Mouse (Mus musculus) cerebral cortex, adult 2 months (tissue): ENCODE data around the gene Hoxb6.

ENCODE experiments used
- WGBS: fragments of 180-500 bp; shearing (Covaris S2); methylation state at CpG from one replicate; pipeline ENCODE4 v1.1.7; 2018; 5-methylcytosine and 5-hydroxymethylcytosine counted together

Gene Hoxb6

GRCm38 (mm10) chr11:96269869-96270268, 22.4 kb upstream of the Hoxb6 start:
- 4% methylated on average over 19 of the region's 19 CpGs for WGBS

GRCm38 (mm10) chr11:96270996-96271540, 21.2 kb upstream of the Hoxb6 start, which contains the start of gene Hoxb9:
Gene Hoxb9, plus strand, starts transcription at chr11:96271457.
- 1% methylated on average over 40 of the region's 40 CpGs for WGBS

GRCm38 (mm10) chr11:96271541-96272011, 20.7 kb upstream of the Hoxb6 start:
- WGBS = 2% methylated on average over 52 of the region's 52 CpGs

- 2% methylated on average over 57 of the region's 58 CpGs for WGBS
Measured at GRCm38 (mm10) chr11:96272024-96272921, 20.0 kb upstream of the Hoxb6 start.

- 12% methylated on average over 10 of the region's 10 CpGs for WGBS
Measured at GRCm38 (mm10) chr11:96274428-96274827, 17.8 kb upstream of the Hoxb6 start.

GRCm38 (mm10) chr11:96275896-96276295, 16.4 kb upstream of the Hoxb6 start:
- WGBS = 9% methylated on average over 4 of the region's 4 CpGs

GRCm38 (mm10) chr11:96277151-96278044, 14.9 kb upstream of the Hoxb6 start:
- 3% methylated on average over 35 of the region's 35 CpGs for WGBS

- WGBS = 17% methylated on average over 14 of the region's 14 CpGs
Measured at GRCm38 (mm10) chr11:96278324-96278723, 14.0 kb upstream of the Hoxb6 start.

GRCm38 (mm10) chr11:96278773-96279172, 13.5 kb upstream of the Hoxb6 start:
- WGBS = under 1% methylated on average over 9 of the region's 9 CpGs

- 3% methylated on average over 31 of the region's 31 CpGs for WGBS
Measured at GRCm38 (mm10) chr11:96279421-96280233, 12.6 kb upstream of the Hoxb6 start.

- 15% methylated on average over 8 of the region's 8 CpGs for WGBS
Measured at GRCm38 (mm10) chr11:96280399-96281378, 11.6 kb upstream of the Hoxb6 start.

GRCm38 (mm10) chr11:96281396-96281795, 10.9 kb upstream of the Hoxb6 start:
- whole genome bisulfite sequencing = 7% methylated on average over 18 of the region's 18 CpGs

GRCm38 (mm10) chr11:96281855-96282570, 10.3 kb upstream of the Hoxb6 start, which contains the start of gene Hoxb8:
Gene Hoxb8, plus strand, starts transcription at chr11:96281905.
- 3% methylated on average over 27 of the region's 27 CpGs for WGBS

- 3% methylated on average over 49 of the region's 49 CpGs for WGBS
Measured at GRCm38 (mm10) chr11:96282795-96283430, 9.4 kb upstream of the Hoxb6 start.

GRCm38 (mm10) chr11:96284041-96284749, 8.1 kb upstream of the Hoxb6 start:
- WGBS = 2% methylated on average over 48 of the region's 49 CpGs

- WGBS = 3% methylated on average over 37 of the region's 37 CpGs
Measured at GRCm38 (mm10) chr11:96284774-96285734, 7.2 kb upstream of the Hoxb6 start.
